Comparison of ENCODE assay signal across 8 mouse cellular contexts in the genomic region with DNA sequence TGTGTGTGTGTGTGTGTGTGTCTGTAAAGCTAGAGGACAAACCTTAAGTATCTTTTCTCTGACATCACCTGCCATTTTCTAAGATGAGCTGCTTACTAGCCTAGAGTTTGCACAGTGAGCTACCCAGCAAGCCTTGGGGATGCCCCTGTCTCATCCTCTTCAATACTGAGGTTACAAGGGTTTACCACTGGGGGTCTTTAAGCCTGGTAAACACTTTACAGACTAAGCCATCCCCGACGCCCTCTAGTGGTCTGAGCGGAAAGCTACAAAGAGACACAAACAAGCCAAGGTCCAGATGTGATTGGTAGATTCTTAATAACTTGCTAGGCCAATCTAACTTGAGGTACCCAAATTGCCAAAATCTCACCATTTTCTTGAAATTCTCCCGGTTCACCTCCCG.
DNase-seq lines count a peak whose midpoint lies in the region; ATAC-seq and TF ChIP-seq lines count a peak whose summit lies in the region.
"Had no signal": no experiment of that assay in that cellular context is flagged by ENCODE, and none has a peak within 500 bp of the region (broad histone marks: within the 10 kb centered on the region; RNA-seq: fewer than 3 reads in every experiment).

No protein-coding gene starts in this region.

- H3K4me1 ChIP-seq in G1E (ENCODE audit: insufficient read depth, low read depth, low read length) = no peaks in the 10 kb centered on the region

- no peaks in the 10 kb centered on the region for H3K36me3 ChIP-seq in G1E (replicated peaks)
- H3K36me3 ChIP-seq: lung, embryonic 15.5 days had no signal

- peaks cover 17% of the 10 kb centered on the region for H3K27me3 ChIP-seq in G1E (ENCODE audit: insufficient read depth, low read length)
- H3K27me3 ChIP-seq: lung, embryonic 15.5 days had no signal

- no peak for ATAC-seq in G1E (ENCODE audit: extremely low read depth, insufficient number of reproducible peaks, low FRiP score, poor library complexity, severe bottlenecking)

- H3K4me3 ChIP-seq in layer of hippocampus, adult 2 months = no peak overlapping the region
- H3K4me3 ChIP-seq in G1E (ENCODE audit: low read depth, low read length) = no peak overlapping the region
- H3K4me3 ChIP-seq: lung, embryonic 15.5 days had no signal

- no peak overlapping the region for H3K27ac ChIP-seq in layer of hippocampus, adult 2 months
- H3K27ac ChIP-seq: lung, embryonic 15.5 days had no signal

- peak; percentile 69 for TF ChIP-seq CTCF in layer of hippocampus, adult 2 months (conservative IDR thresholded peaks at IDR 0.05)
- TF ChIP-seq CTCF in G1E (IDR thresholded peaks at IDR 0.05; ENCODE audit: low read depth, low read length) = peak; percentile 46; the same call in 1 of the 2 replicates

- no peaks in the 10 kb centered on the region for H3K9me3 ChIP-seq in G1E (replicated peaks)
- H3K9me3 ChIP-seq: lung, embryonic 15.5 days had no signal

- DNase-seq in layer of hippocampus, adult 2 months (ENCODE audit: low spot score in 2 of 2) = no peak
- DNase-seq in layer of hippocampus, adult 9-11 months = no peak
- DNase-seq in G1E (ENCODE audit: low spot score) = peak; percentile 20
- DNase-seq in embryo, embryonic 10 days (ENCODE audit: low spot score) = peak; percentile 87
- peak; percentile 53 for DNase-seq in naive thymus-derived CD4-positive, alpha-beta T cell, adult 2 months (ENCODE audit: low read depth)
- no peak for DNase-seq in Muller cell, postnatal 12 days (ENCODE audit: inconsistent ontology term)
- DNase-seq in adrenal gland, adult 8-10 months = no peak

Comparison
In these comparisons a context has a peak if more than half of its experiments do, and no peak if none do; other contexts are left out.
1. DNase-seq: peak in G1E (single experiment), embryo, embryonic 10 days (single experiment) and naive thymus-derived CD4-positive, alpha-beta T cell, adult 2 months (single experiment); none in layer of hippocampus, adult 2 months (0 of 2), layer of hippocampus, adult 9-11 months (single experiment), Muller cell, postnatal 12 days (single experiment) and adrenal gland, adult 8-10 months (single experiment).